Mouse (Mus musculus) heart, postnatal 25 days (tissue): ENCODE results near the gene Dip2a. TPM values are rescaled to one million over a fixed set of nuclear protein-coding genes. Genes with fewer than 3 reads are reported as not detected.

Source experiments
- DNase-seq: peaks from one replicate; pipeline ENCODE4 v3.0.0; 2022; ENCODE audit warnings: low spot score
- intact Hi-C: fragments of 180-260 bp; cut with DNase I; formaldehyde crosslinking; loops from one replicate; pipeline ENCODE4 v1.15.1; 2025
- total RNA-seq, 2 experiments: library from RNA; stranded (reverse); gene quantifications; 2 replicates each; pipeline ENCODE4 v1.2.3; 2021

The Dip2a gene
- total RNA-seq: 10 to 100 TPM; 12.5 TPM

- DNase-seq: peak; percentile 92
- intact Hi-C loops: loop anchor here (5.0 kb wide), 1 partner anchor 92 kb away; no protein-coding TSS in a partner anchor
Measured at GRCm38 (mm10) chr10:76344711-76345539, at the start of gene Dip2a. Gene Dip2a (minus strand): TSS chr10:76345291.

- DNase-seq: no peak
- intact Hi-C loops: no loop called here
Measured at GRCm38 (mm10) chr10:76392596-76392995, 47.5 kb upstream of the Dip2a start.

- no peak for DNase-seq
- intact Hi-C loops: no loop called here
Measured at GRCm38 (mm10) chr10:76391786-76392185, 46.7 kb upstream of the Dip2a start.

- intact Hi-C loops: no loop called here
- no peak for DNase-seq
Measured at GRCm38 (mm10) chr10:76391166-76391565, 46.1 kb upstream of the Dip2a start.

GRCm38 (mm10) chr10:76374981-76375380 is 29.9 kb upstream of the Dip2a start:
- intact Hi-C loops: no loop called here
- DNase-seq: no peak

GRCm38 (mm10) chr10:76371736-76372135 is 26.6 kb upstream of the Dip2a start:
- intact Hi-C loops: no loop called here
- no peak for DNase-seq

GRCm38 (mm10) chr10:76368766-76369165 is 23.7 kb upstream of the Dip2a start:
- DNase-seq: no peak
- intact Hi-C loops: no loop called here

GRCm38 (mm10) chr10:76363233-76363632 is 18.1 kb upstream of the Dip2a start:
- DNase-seq: no peak
- intact Hi-C loops: no loop called here

GRCm38 (mm10) chr10:76358468-76358867 is 13.4 kb upstream of the Dip2a start:
- DNase-seq: no peak
- intact Hi-C loops: no loop called here

- intact Hi-C loops: no loop called here
- no peak for DNase-seq
Measured at GRCm38 (mm10) chr10:76357286-76357875, 12.3 kb upstream of the Dip2a start.

- no peak for DNase-seq
- intact Hi-C loops: no loop called here
Measured at GRCm38 (mm10) chr10:76354974-76355373, 9.9 kb upstream of the Dip2a start.

GRCm38 (mm10) chr10:76353986-76354385 is 8.9 kb upstream of the Dip2a start:
- DNase-seq: no peak
- intact Hi-C loops: no loop called here

GRCm38 (mm10) chr10:76351953-76352352 is 6.9 kb upstream of the Dip2a start:
- DNase-seq: no peak
- intact Hi-C loops: no loop called here

GRCm38 (mm10) chr10:76346589-76346988 is 1.5 kb upstream of the Dip2a start:
- intact Hi-C loops: no loop called here
- DNase-seq: no peak

GRCm38 (mm10) chr10:76346043-76346491 is 976 bp upstream of the Dip2a start:
- intact Hi-C loops: no loop called here
- DNase-seq: no peak

- intact Hi-C loops: no loop called here
Measured at GRCm38 (mm10) chr10:76345540-76345902, 430 bp upstream of the Dip2a start.

GRCm38 (mm10) chr10:76334350-76334749 is 10.7 kb downstream of the Dip2a start:
- DNase-seq: no peak
- intact Hi-C loops: no loop called here

More at GRCm38 (mm10) chr10:76345540-76345902, 430 bp upstream of the Dip2a start:
- DNase-seq: no peak

- no peak for DNase-seq
- intact Hi-C loops: no loop called here
Measured at GRCm38 (mm10) chr10:76332040-76332439, 13.1 kb downstream of the Dip2a start.

- intact Hi-C loops: no loop called here
- no peak for DNase-seq
Measured at GRCm38 (mm10) chr10:76329093-76329492, 16.0 kb downstream of the Dip2a start.

GRCm38 (mm10) chr10:76328574-76328973 is 16.5 kb downstream of the Dip2a start:
- DNase-seq: no peak
- intact Hi-C loops: no loop called here

- intact Hi-C loops: no loop called here
- no peak for DNase-seq
Measured at GRCm38 (mm10) chr10:76326304-76327006, 18.6 kb downstream of the Dip2a start.
